Mouse (Mus musculus) hindbrain, embryonic 15.5 days (tissue): ENCODE measurements around the gene Rnf4. TPM values are rescaled to one million over a fixed set of nuclear protein-coding genes. Genes with fewer than 3 reads are reported as not detected.

ENCODE experiments used
- ATAC-seq: fragments of 200-750 bp; cut with Nextera tagmentation; 2 replicates; pipeline ENCODE4 v1.8.0; 2017; ENCODE audit warnings: low read depth, moderate number of reproducible peaks, moderate TSS enrichment; ENCODE audit not compliant: low FRiP score
- H3K27ac ChIP-seq: fragments of 300-500 bp; sonication (generic); replicated peaks from 2 replicates; pipeline ENCODE4 v1.5.1; 2015; ENCODE audit warnings: mild to moderate bottlenecking, inconsistent platforms
- H3K27me3 ChIP-seq: fragments of 300-500 bp; sonication (generic); 2 replicates; pipeline ENCODE4 v1.6.1; 2015; ENCODE audit warnings: control low read depth, inconsistent platforms
- H3K36me3 ChIP-seq: fragments of 300-500 bp; sonication (generic); 2 replicates; pipeline ENCODE4 v1.6.1; 2015; ENCODE audit warnings: control low read depth, inconsistent platforms
- H3K4me1 ChIP-seq: fragments of 300-500 bp; sonication (generic); replicated peaks from 2 replicates; pipeline ENCODE4 v1.6.1; 2015; ENCODE audit warnings: control low read depth, inconsistent platforms
- H3K4me2 ChIP-seq: fragments of 300-500 bp; sonication (generic); 2 replicates; pipeline ENCODE4 v1.6.1; 2015; ENCODE audit warnings: moderate library complexity, mild to moderate bottlenecking, inconsistent platforms
- H3K4me3 ChIP-seq: fragments of 300-500 bp; sonication (generic); 2 replicates; pipeline ENCODE4 v1.5.1; 2015; ENCODE audit warnings: mild to moderate bottlenecking, inconsistent platforms
- H3K9ac ChIP-seq: fragments of 300-500 bp; sonication (generic); 2 replicates; pipeline ENCODE4 v1.6.1; 2015; ENCODE audit warnings: inconsistent platforms
- H3K9me3 ChIP-seq: fragments of 300-500 bp; sonication (generic); 2 replicates; pipeline ENCODE4 v1.6.1; 2016; ENCODE audit warnings: control low read depth, inconsistent platforms
- WGBS: fragments of 180-500 bp; shearing (Covaris S2); methylation state at CpG from one replicate; pipeline ENCODE4 v1.1.7; 2015; 5-methylcytosine and 5-hydroxymethylcytosine counted together
- polyA plus RNA-seq: library from polyadenylated mRNA; unstranded; fragments of >200 nt; fragmentation: Nextera tagmentation; extraction: Ambion mirVana; gene quantifications from 2 replicates; pipeline ENCODE4 v1.2.1, GENCODE M21; 2015

Rnf4 gene
- polyA plus RNA-seq, 1 experiment from 2014 or later, result 129 TPM

- H3K4me3 ChIP-seq, result no peak overlapping the region
- H3K4me1 ChIP-seq, result no peaks in the 10 kb centered on the region
- no peaks in the 10 kb centered on the region for H3K36me3 ChIP-seq
- H3K9me3 ChIP-seq, result no peaks in the 10 kb centered on the region
- WGBS, result 86% methylated on average over 7 of the region's 7 CpGs
- no peak overlapping the region for H3K4me2 ChIP-seq
- no peak overlapping the region for H3K27ac ChIP-seq
- no peak overlapping the region for H3K9ac ChIP-seq
- ATAC-seq, result no peak
- no peaks in the 10 kb centered on the region for H3K27me3 ChIP-seq
These were observed 33.7 kb upstream of the Rnf4 start for GRCm38 (mm10) chr5:34302377-34302776.

GRCm38 (mm10) chr5:34309016-34309415 is 27.1 kb upstream of the Rnf4 start:
- no peak overlapping the region for H3K27ac ChIP-seq
- no peaks in the 10 kb centered on the region for H3K4me1 ChIP-seq
- no peak overlapping the region for H3K9ac ChIP-seq
- H3K4me3 ChIP-seq, result no peak overlapping the region
- no peaks in the 10 kb centered on the region for H3K27me3 ChIP-seq
- H3K4me2 ChIP-seq, result no peak overlapping the region
- H3K36me3 ChIP-seq, result no peaks in the 10 kb centered on the region
- ATAC-seq, result no peak
- WGBS, result 71% methylated on average over 3 of the region's 3 CpGs
- H3K9me3 ChIP-seq, result no peaks in the 10 kb centered on the region

- Histone ChIP-seq H3K27me3 (no peaks in the 10 kb centered on the region), H3K4me3 (no peak overlapping the region), H3K9ac (no peak overlapping the region), H3K9me3 (no peaks in the 10 kb centered on the region), H3K4me2 (no peak overlapping the region), H3K27ac (no peak overlapping the region), H3K36me3 (no peaks in the 10 kb centered on the region), H3K4me1 (no peaks in the 10 kb centered on the region)
- WGBS, result 64% methylated on average over 2 of the region's 2 CpGs
- ATAC-seq, result no peak
These were observed 16.5 kb upstream of the Rnf4 start for GRCm38 (mm10) chr5:34319491-34320034.

GRCm38 (mm10) chr5:34321236-34321635 is 14.9 kb upstream of the Rnf4 start:
- no peak overlapping the region for H3K27ac ChIP-seq
- H3K4me3 ChIP-seq, result no peak overlapping the region
- H3K27me3 ChIP-seq, result no peaks in the 10 kb centered on the region
- no peaks in the 10 kb centered on the region for H3K9me3 ChIP-seq
- no peaks in the 10 kb centered on the region for H3K4me1 ChIP-seq
- H3K4me2 ChIP-seq, result no peak overlapping the region
- ATAC-seq, result no peak
- H3K9ac ChIP-seq, result no peak overlapping the region
- no peaks in the 10 kb centered on the region for H3K36me3 ChIP-seq
- WGBS, result 93% methylated on average over 4 of the region's 4 CpGs

GRCm38 (mm10) chr5:34325286-34325685 is 10.8 kb upstream of the Rnf4 start:
- Histone ChIP-seq H3K4me1 (peaks cover 10% of the 10 kb centered on the region), H3K36me3 (no peaks in the 10 kb centered on the region), H3K9ac (no peak overlapping the region), H3K4me3 (no peak overlapping the region), H3K27ac (no peak overlapping the region), H3K4me2 (no peak overlapping the region), H3K27me3 (no peaks in the 10 kb centered on the region), H3K9me3 (no peaks in the 10 kb centered on the region)
- ATAC-seq, result no peak

- peak overlapping the region; percentile 54; the same call in 1 of the 2 replicates for H3K4me2 ChIP-seq
- peaks cover 10% of the 10 kb centered on the region for H3K4me1 ChIP-seq
- no peaks in the 10 kb centered on the region for H3K36me3 ChIP-seq
- 37% methylated on average over 4 of the region's 4 CpGs for WGBS
- H3K9ac ChIP-seq, result no peak overlapping the region
- no peak for ATAC-seq
- no peaks in the 10 kb centered on the region for H3K27me3 ChIP-seq
- H3K27ac ChIP-seq, result no peak overlapping the region
- H3K4me3 ChIP-seq, result no peak overlapping the region
- H3K9me3 ChIP-seq, result no peaks in the 10 kb centered on the region
These were observed 9.8 kb upstream of the Rnf4 start for GRCm38 (mm10) chr5:34326249-34326691.

- Histone ChIP-seq H3K4me3 (peak overlapping the region; percentile 28), H3K36me3 (no peaks in the 10 kb centered on the region), H3K9me3 (no peaks in the 10 kb centered on the region), H3K9ac (peak overlapping the region; percentile 34; the same call in 1 of the 2 replicates), H3K4me1 (peaks cover 10% of the 10 kb centered on the region), H3K27ac (peak overlapping the region; percentile 51; the same call in 1 of the 2 replicates), H3K27me3 (no peaks in the 10 kb centered on the region), H3K4me2 (peak overlapping the region; percentile 54)
- ATAC-seq, result peak; percentile 85; the same call in 1 of the 2 replicates
- WGBS, result 12% methylated on average over 31 of the region's 31 CpGs
These were observed 9.1 kb upstream of the Rnf4 start for GRCm38 (mm10) chr5:34326875-34327576.

- H3K36me3 ChIP-seq, result no peaks in the 10 kb centered on the region
- no peak overlapping the region for H3K4me2 ChIP-seq
- no peaks in the 10 kb centered on the region for H3K9me3 ChIP-seq
- no peak for ATAC-seq
- 83% methylated on average over 2 of the region's 2 CpGs for WGBS
- H3K27ac ChIP-seq, result no peak overlapping the region
- no peak overlapping the region for H3K9ac ChIP-seq
- H3K4me3 ChIP-seq, result no peak overlapping the region
- peaks cover 10% of the 10 kb centered on the region for H3K4me1 ChIP-seq
- H3K27me3 ChIP-seq, result no peaks in the 10 kb centered on the region
These were observed 6.0 kb upstream of the Rnf4 start for GRCm38 (mm10) chr5:34330136-34330535.

- H3K4me1 ChIP-seq, result peaks cover 24% of the 10 kb centered on the region
- no peaks in the 10 kb centered on the region for H3K9me3 ChIP-seq
- no peak overlapping the region for H3K27ac ChIP-seq
- H3K9ac ChIP-seq, result no peak overlapping the region
- H3K4me2 ChIP-seq, result no peak overlapping the region
- 92% methylated on average over 1 of the region's 1 CpGs for WGBS
- H3K27me3 ChIP-seq, result no peaks in the 10 kb centered on the region
- H3K4me3 ChIP-seq, result no peak overlapping the region
- H3K36me3 ChIP-seq, result no peaks in the 10 kb centered on the region
- ATAC-seq, result no peak
These were observed 2.0 kb upstream of the Rnf4 start for GRCm38 (mm10) chr5:34334081-34334480.

GRCm38 (mm10) chr5:34335539-34336096 is 471 bp upstream of the Rnf4 start:
- peak; percentile 75; the same call in 1 of the 2 replicates for ATAC-seq
- no peaks in the 10 kb centered on the region for H3K36me3 ChIP-seq
- H3K27ac ChIP-seq, result peak overlapping the region; percentile 88
- H3K4me1 ChIP-seq, result peaks cover 27% of the 10 kb centered on the region
- H3K27me3 ChIP-seq, result no peaks in the 10 kb centered on the region
- peak overlapping the region; percentile 100 for H3K4me3 ChIP-seq
- WGBS, result 3% methylated on average over 21 of the region's 21 CpGs
- peak overlapping the region; percentile 87 for H3K9ac ChIP-seq
- H3K4me2 ChIP-seq, result peak overlapping the region; percentile 82
- H3K9me3 ChIP-seq, result no peaks in the 10 kb centered on the region

- WGBS, result 0% methylated on average over 42 of the region's 42 CpGs
These were observed 824 bp downstream of the Rnf4 start for GRCm38 (mm10) chr5:34336775-34337450.

GRCm38 (mm10) chr5:34340246-34340645 is 4.2 kb downstream of the Rnf4 start:
- Histone ChIP-seq H3K9me3 (no peaks in the 10 kb centered on the region), H3K9ac (no peak overlapping the region), H3K4me3 (no peak overlapping the region), H3K4me1 (peaks cover 25% of the 10 kb centered on the region), H3K36me3 (peaks cover 8% of the 10 kb centered on the region; the same call in 1 of the 2 replicates), H3K27me3 (no peaks in the 10 kb centered on the region), H3K27ac (no peak overlapping the region), H3K4me2 (no peak overlapping the region)
- no peak for ATAC-seq
- WGBS, result 97% methylated on average over 6 of the region's 6 CpGs

More at GRCm38 (mm10) chr5:34336775-34337450, 824 bp downstream of the Rnf4 start:
- ATAC-seq, result peak; percentile 11; the same call in 1 of the 2 replicates
- Histone ChIP-seq H3K36me3 (no peaks in the 10 kb centered on the region), H3K27me3 (no peaks in the 10 kb centered on the region), H3K9me3 (no peaks in the 10 kb centered on the region), H3K4me3 (peak overlapping the region; percentile 100), H3K4me2 (peak overlapping the region; percentile 86), H3K9ac (peak overlapping the region; percentile 98), H3K27ac (peak overlapping the region; percentile 95), H3K4me1 (peaks cover 27% of the 10 kb centered on the region)
